Mouse (Mus musculus) common myeloid progenitor, adult 5-6 weeks (primary cell): ENCODE measurements at regions not wholly inside any gene's neighbourhood (a gene's known extent, or its start where the extent isn't known, plus 50 kb on each side); places are given as distances from the start of the nearest gene placed in this dataset.
A peak's percentile ranks its signal among the peaks of the same experiment; 100 is the strongest.

Source experiments
- ATAC-seq: replicated peaks from 2 replicates; pipeline ENCODE4 v1.8.0; 2016; ENCODE audit warnings: low read depth, mild to moderate bottlenecking, moderate TSS enrichment, inconsistent platforms; ENCODE audit not compliant: poor library complexity, severe bottlenecking

DNA sequence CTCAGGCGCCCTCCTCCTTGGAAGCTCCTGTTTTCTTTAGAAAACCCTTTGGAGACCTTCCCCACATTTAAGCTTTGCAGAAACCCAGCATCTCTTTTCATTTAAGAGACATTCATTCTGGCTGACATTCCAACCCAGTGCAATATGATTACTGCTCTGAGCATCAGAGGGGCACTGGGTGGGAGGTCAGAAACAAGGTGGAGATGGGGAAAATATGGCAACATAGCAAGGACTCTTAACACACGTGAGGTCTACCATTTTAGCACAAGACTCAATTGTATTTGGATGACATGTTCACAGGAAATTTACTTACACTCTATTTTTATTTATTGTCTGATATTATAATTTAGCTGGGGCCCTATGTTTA, 261.8 kb upstream of the A1bg start:
- no peak for ATAC-seq

- no peak for ATAC-seq
Measured at GRCm38 (mm10) chr15:61183751-61184596, 261.2 kb upstream of the A1bg start.

DNA sequence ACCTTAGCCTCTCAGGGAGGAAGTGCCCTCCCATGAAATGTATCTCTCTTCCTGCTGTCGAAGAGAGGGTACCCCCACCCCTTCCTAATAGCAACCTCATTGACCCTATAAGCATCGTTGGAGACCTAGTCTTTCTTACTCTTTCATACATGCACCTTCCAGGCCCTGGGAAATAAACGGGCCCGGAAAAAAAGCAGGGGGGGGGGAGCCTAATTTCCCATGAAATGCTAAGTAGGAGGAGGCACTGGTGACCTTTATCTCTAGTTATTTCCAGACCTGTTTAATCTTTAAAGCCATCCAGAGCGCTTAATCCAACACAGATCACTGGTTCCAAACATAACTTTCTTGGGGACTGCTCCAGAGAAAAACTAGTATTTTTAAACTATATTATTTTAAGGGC, 260.5 kb upstream of the A1bg start:
- no peak for ATAC-seq

GRCm38 (mm10) chr15:61168842-61169416, 246.1 kb upstream of the A1bg start:
- no peak for ATAC-seq

DNA sequence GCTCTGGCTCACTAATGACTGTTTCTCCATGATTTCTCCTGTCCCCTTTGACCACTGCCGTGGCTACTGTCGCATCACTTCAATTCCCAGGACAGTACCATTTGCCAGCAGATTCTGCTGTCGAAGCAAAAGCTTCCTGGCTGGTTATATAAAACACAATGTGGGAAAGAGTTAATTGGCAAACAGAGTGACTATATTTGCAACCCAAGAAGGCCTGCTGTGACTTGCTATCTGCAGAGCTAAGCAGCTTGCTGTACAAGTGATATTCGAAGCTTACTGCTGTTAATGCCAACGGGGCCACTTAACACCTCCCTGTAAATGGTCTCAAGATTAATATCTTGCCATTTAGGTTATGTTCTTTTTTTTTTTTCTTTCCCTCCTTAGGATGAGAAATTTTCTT, 242.2 kb upstream of the A1bg start:
- ATAC-seq, result no peak

DNA sequence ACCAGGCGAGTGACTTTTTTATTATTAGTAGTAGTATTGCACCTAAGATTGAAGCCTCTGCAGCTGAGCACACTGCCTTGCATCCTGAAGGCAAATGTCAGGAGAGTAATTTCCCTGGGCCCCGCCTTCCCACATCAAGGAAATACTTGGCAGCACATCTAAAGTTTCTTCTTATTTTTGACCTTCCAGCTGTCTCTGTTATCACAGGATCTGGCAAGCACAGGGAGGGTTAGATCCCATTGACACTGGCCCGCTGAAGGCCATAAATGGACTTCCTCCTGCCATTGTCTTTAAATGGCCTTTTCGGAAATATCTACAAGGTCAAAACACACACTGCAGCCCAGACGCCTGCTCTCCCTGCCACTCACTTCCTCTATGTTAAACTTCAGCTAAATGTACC, 238.6 kb upstream of the A1bg start:
- no peak for ATAC-seq

DNA sequence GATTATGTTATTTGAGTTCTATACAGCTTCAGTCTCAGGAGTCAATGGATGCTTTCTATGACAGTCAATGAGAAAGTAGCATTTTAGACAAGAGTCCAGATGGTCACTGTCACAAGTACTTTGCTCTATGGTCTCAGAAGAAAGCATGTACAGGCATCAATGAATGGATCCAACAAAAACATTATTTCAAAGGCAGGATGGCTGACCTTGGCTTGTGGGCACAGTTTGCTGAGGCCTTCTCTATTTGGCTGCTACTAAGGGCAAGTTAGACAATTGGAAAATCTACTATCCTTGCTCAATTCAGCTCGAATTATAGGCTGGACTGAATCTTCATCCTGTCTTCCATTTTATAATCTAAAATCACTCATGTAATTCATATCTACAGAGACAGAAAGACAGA, 237.9 kb upstream of the A1bg start:
- ATAC-seq, result no peak

DNA sequence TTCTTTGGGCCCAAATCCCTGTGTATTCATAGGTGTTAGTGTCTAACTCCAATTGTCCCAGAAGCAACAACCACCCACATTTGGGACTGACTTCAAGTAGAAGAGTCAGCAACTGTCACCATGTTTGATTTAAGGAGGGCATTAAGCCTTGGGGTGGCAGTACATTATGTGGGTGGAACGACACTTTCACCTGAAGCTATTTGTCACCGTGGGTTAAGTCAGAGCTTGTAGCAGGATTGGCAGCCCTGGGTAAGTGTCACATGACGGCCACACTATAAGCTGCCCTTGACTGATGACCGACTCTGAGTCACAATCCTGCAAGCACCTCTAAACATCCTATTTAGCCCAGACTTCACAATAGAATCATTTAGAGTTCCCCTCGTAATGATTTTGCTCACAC, 236.7 kb upstream of the A1bg start:
- ATAC-seq, result no peak

DNA sequence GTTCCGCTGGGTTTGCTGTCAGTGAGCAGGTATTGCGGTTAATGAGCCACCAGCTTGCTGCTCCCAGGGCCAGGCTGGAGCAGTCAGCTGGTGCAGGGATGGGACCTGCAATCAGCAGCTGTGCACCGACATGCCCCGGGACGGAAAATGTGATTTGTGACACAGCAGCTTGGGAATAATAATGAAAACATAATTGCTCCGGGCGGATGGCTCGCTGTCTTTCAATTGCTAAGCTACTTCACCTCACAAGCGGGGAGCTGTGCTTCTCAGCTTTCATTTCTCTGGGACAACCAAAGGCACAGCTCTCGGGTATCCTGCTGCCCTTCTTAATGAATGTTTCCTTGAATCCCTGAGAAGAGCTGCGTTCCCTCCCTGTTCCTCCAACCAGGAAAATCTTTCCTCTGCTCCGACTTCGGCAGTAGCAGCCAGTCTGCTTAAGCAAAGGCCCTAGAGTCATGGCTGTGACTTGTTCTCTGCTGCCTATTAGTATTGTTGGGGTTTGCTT, 235.3 kb upstream of the A1bg start:
- ATAC-seq, result no peak

DNA sequence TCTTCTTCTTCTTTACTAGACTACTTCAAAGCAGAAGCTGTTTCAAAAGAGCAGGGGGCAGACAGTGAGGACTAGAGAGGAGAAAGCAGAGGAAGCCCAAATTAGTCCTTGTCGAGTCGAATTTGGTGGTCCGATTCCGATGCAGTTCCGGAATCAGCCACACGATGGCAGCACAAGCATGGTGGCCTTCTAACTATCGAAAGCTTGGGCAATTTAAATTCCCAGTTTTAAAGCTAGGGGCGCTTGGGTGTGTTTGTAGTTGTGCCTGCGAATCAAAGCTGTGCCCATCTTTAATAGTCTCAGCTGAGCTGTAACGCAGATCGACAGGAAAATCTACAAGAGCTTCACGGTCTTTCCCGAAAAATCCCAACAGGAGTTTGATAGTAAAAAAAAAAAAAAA, 234.7 kb upstream of the A1bg start:
- ATAC-seq, result peak; percentile 91

- no peak for ATAC-seq
Measured at GRCm38 (mm10) chr15:61155530-61155929, 232.7 kb upstream of the A1bg start.

GRCm38 (mm10) chr15:61154166-61154565, 231.4 kb upstream of the A1bg start:
- no peak for ATAC-seq

- no peak for ATAC-seq
Measured at GRCm38 (mm10) chr15:61142851-61143250, 220.0 kb upstream of the A1bg start.

DNA sequence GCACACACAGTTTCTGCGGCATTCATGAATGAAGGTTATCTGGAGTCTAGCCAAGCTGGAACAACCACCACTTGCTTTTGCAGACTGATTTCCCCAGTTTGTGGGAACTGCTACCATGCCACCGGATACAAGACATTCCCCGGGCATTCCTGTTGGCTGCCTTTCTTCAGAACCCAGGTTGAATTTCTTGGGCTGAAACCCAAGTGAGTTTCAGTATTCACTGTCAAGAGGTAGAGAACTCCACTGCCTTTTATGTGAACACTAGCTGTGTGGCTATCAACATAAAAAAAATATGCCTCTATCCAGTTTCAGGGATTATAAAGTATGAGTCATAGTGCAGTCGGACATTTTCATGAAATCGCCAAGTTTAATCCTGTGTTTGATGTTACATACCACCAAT, 216.3 kb upstream of the A1bg start:
- no peak for ATAC-seq

DNA sequence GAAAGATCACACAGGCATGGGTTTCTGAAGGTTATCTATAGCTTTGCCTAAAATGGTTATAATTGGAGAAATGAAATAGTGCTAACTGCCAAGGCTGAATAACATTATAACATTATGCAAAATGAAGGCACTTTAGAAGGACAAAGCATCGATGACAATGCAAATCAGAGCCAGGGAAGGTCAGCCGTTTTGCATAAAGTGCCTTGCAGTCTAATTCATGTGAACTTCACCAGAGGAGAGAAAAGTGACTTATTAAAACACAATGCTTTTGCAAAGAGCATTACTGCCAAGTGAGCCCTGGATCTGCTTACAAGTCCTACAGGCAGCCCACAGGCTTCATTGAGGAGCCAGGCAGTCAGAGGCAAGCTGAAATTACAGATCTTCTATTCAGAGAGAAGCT, 214.0 kb upstream of the A1bg start:
- no peak for ATAC-seq

DNA sequence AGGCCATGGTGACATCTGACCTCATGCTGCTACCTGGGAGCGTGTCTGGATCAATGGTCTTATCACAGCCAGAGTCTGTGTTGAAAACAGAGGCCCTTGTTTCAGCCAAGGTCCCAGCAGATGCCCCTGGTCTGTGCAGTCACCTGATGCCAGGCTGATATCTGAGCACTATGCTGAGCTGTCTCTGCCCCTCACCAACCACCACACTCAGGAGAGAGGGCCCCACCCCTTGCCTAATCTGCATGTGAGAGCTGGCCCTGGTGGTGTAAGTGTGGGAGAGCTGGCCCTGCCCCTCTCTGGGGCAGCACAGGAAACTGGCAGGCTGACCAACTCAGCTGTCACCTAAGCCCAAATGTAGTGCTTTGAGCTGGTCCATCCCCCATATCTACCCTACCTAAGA, 210.5 kb upstream of the A1bg start:
- ATAC-seq, result peak; percentile 50; the same call in 1 of the 2 replicates

DNA sequence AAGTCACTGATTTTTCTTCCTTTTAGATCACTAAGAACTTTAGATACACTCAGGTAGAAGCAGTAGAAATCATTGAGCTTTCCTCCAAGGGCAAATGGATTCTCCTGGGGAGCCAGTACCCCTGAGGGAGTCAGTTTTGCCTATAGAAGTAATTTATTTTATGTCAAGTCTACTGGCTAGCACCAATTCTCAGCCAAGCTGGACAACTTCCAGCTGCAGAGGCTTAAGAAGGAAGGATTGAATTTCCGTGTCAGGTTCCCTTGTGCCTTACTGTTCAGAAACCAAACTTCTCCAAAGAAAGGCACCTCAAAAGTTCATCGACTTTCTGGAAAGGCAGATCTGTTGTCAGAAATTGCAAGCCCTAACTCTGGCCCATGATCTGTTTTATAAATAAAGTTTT, 205.2 kb upstream of the A1bg start:
- no peak for ATAC-seq

GRCm38 (mm10) chr15:61127130-61127529, 204.3 kb upstream of the A1bg start:
- ATAC-seq, result no peak

DNA sequence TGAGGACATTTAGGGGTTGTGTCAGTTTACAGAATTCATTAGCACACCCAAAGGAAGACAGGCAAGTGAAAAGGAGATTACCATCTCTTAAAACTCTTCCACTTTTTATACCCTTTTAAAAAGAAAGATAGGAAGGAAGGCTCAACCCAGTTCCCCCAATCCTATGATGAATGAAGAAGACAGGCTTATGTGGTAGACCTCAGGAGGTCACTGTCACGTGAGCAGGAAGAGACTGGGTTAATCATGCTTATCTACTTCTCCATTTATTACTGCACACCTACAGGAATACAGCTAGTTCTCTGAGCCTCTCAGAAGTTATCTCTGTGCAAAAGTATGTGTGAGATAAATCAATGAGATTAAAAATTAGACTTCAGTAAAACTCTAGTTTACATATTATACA, 194.1 kb upstream of the A1bg start:
- ATAC-seq, result peak; percentile 92

DNA sequence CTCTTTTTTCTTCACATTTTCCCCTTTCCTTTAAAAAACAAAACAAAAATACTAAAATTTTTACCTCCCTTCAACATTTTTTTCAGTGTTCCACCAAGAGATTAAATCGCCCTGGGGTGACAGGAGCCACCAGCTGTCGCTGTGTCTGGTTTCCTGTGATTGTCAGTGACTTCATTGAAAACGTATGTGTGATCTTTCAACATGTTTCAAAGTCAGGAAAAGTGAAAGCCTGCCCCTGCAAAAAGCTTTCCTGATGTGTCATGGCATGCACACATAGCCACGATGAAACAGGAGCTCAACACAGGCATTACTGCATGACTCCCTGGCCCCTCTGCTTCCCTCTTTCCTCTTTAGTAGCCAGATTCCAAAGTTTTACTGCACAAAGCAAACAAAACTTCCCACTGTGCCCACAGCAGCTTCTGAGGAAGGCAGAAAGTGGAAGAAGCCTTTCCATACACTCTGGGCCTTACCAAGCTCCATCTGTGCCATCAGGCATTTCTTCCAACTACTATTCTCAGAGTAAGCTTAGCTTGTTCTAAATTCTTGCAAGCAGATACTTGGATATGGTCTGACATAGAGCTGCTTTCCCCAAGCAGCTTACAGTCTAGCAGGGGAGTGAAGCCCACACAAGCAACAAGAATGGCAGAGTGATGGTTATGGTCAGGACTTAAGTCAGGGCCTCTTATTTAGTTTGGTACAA, 186.8 kb upstream of the A1bg start:
- no peak for ATAC-seq

GRCm38 (mm10) chr15:61108957-61109356, 186.1 kb upstream of the A1bg start:
- 0 out of 2 replicates have a peak, but pooled peaks have one; percentile 22 for ATAC-seq
